Mouse (Mus musculus) cerebellum, adult (tissue): ENCODE data around the gene Ntm.
A peak's percentile ranks its signal among the peaks of the same experiment; 100 is the strongest.

Source experiments
- ATAC-seq: cut with Nextera tagmentation; 2 replicates; pipeline ENCODE4 v1.9.2; 2017; ENCODE audit warnings: mild to moderate bottlenecking, moderate library complexity, mixed read lengths; ENCODE audit not compliant: insufficient number of reproducible peaks, low FRiP score, low TSS enrichment

The Ntm gene

GRCm38 (mm10) chr9:29430189-29430588 is 532.8 kb downstream of the Ntm start:
- no peak for ATAC-seq

DNA sequence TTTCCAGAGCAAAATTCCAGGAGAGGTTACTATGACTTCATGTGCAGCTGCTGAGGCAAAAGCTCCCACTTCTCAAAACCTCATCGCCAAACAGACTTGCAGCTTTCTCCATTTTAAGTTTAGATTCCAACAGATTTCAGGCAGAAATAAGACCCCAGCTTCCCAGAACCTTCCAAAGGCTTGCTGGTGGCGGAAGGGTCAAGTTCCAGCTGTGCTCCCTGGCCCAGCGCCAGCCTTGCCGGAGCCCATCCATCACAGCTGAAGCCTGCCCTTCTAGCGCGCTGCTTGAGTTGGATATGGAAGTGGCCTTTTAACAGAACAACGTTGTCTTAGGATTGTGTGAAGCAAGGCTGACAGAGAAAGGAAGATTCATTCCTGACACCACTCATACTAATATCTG is 534.6 kb downstream of the Ntm start:
- no peak for ATAC-seq

GRCm38 (mm10) chr9:29426261-29426660 is 536.7 kb downstream of the Ntm start:
- ATAC-seq, result no peak

GRCm38 (mm10) chr9:29415578-29415977 is 547.4 kb downstream of the Ntm start:
- ATAC-seq, result no peak

GRCm38 (mm10) chr9:29413126-29413525 is 549.8 kb downstream of the Ntm start:
- no peak for ATAC-seq

GRCm38 (mm10) chr9:29412181-29412771 is 550.7 kb downstream of the Ntm start:
- ATAC-seq, result peak; percentile 26; the same call in 1 of the 2 replicates

DNA sequence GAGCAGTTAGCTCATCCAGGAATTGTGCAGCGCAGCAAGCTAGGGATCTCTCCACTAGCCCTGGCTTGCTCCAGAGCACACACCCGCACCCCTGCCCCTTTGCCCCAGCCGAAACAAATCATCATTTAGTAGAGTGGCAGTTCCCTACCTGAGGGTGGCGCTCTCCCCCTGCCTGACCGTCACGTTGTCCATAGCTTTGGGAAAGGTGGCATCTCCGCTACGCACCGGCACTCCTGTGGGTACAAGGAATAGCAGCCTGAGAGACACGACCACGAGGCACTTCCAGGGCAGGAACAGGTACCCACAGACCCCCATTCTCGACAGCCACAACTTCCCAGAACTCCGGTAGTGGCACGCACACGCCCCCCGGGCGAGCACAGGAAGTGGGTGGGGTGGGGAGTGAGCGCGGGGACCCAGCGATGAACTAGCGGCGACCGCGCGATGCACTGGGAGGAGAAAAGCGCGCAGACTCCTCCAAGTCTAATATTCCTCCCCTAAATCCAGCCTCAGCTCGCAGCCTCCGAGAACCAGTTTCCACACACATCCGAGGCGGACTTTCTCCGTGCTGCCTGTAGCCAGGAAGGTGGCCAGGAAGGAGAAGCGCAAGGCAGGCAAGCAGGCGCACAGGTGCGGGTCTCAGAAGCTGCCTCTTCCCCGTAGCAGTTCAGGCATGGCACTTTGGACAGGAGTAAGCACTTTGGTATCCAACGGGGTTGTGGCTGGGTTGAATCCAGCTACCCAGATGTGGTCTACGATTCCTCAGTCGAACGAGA is 551.3 kb downstream of the Ntm start:
- ATAC-seq, result peak; percentile 77

DNA sequence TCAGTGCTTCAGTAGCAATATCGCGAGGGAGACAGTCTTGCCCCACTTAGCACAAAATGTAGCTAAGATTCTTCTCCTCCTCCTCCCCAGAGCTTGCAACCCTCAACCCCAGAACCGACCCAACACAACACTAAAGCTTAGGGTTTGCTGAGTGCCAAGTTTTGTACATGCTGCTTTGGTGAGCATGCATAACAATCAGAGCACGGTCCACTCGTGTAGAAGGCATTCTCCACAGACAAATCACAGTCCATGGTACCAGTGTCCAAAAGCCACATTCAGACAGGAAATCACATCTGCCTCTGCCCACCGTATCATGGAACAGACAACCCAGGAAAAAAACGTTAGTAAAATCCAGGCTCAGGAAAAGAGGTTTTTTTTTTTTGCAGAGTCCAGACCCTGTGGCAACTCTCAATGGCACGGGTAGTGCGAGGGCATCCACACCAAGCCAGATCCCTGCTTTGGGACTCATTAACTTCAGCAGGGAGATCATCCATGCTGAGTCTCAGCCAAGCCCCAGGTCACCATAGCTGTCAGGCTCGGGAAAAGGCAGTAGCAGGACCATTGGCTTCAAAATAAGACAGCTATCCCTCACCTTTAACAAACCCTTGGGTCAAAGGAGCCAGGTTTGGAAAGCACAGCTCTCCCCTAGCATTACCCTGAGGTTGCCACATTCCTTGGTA is 552.1 kb downstream of the Ntm start:
- 0 out of 2 replicates have a peak, but pooled peaks have one; percentile 31 for ATAC-seq

DNA sequence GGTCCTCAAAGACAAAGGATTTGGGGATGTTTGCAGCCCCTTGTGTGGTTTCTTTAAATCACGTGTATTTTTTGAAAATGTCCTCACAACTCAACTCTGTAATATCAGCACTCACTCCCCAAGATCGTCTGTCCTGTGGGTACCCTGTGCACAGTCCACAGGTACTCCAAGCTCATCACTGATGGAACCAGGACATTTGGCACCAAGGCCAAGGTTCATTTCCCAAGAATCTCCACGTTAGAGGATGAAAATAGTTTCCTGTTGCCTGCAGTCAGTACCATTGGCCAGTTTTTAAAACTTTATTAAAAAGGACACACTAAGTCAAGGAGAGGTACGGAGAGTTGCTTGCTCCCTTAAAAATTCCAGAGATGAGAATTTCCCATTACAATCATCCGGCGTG is 552.7 kb downstream of the Ntm start:
- ATAC-seq, result no peak

- no peak for ATAC-seq
Observed at GRCm38 (mm10) chr9:29409216-29409907, 553.6 kb downstream of the Ntm start.

- no peak for ATAC-seq
Observed at GRCm38 (mm10) chr9:29407954-29408353, 555.0 kb downstream of the Ntm start.

- ATAC-seq, result no peak
Observed at GRCm38 (mm10) chr9:29406973-29407372, 556.0 kb downstream of the Ntm start.

- no peak for ATAC-seq
Observed at GRCm38 (mm10) chr9:29406046-29406445, 556.9 kb downstream of the Ntm start.

GRCm38 (mm10) chr9:29400151-29400550 is 562.8 kb downstream of the Ntm start:
- no peak for ATAC-seq

DNA sequence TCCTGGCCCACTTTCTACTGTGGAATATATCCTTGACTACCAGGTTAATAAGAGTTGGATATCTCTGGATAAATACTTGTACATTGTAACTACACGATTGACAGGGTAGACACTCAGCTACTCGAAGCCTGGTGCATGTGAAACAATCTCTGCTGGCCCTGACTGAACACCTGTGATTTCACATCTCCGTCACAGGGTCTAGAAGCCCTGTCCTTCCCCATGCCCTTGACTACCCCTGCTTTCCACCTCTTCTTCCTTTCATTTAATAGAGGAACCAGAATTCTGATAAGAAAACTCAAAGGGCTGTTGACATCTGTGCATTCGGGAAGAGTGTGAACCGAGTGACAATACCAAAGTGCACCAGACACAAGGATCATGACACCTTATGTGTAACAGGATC is 566.8 kb downstream of the Ntm start:
- no peak for ATAC-seq

DNA sequence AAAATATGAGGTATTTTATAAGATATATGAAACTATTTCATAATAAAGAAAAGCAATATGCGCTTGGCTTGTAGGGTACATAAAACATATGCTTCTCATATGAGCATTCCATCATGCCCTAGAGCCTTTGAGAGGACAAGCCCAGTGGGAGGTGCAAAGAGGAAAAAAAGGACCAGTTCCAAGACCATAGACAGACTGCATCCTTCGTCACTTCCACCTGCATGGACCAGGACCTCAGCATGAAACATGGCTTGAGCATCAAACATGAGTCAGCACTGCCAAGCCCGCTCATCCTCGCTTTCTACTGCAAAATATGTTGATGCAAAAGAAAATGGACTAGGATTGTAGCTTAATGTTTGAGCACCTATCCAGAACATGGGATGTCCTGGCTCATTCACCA is 569.8 kb downstream of the Ntm start:
- ATAC-seq, result no peak

DNA sequence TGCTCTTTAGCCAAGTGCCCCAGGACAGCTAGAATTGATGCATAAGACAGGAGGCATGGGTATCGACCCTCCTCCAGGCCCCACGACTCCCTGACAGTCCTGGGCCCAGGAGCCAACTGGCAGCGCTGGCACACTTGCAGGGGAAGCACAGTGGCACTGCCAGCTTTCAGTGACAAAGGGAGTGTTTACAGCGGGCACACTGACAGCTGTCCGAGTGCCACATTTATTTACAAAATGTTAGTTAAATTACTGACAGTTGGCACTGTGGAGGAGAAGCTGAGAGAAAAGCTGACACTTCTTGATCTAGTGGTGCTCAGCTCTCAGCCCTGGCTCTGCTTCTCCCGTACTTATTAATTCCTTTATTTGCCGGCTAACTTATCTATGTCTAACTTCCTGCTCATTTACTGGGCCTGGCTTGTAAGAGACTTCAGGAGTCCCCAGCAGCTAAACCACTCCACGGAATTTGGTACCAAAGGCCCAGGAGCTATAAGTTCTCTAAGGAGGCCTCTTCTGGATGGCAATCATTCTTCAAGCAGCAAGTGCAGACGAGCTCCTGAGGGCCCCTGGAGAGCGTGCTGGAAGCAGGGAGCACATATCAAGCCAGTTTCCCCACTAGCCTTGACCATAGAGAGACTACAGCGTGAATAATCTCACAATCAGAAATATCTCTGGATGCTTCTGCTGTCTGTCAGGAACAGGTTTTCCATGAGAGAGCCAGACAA is 572.0 kb downstream of the Ntm start:
- ATAC-seq, result peak; percentile 73; the same call in 1 of the 2 replicates

GRCm38 (mm10) chr9:29389224-29389623 is 573.7 kb downstream of the Ntm start:
- no peak for ATAC-seq

DNA sequence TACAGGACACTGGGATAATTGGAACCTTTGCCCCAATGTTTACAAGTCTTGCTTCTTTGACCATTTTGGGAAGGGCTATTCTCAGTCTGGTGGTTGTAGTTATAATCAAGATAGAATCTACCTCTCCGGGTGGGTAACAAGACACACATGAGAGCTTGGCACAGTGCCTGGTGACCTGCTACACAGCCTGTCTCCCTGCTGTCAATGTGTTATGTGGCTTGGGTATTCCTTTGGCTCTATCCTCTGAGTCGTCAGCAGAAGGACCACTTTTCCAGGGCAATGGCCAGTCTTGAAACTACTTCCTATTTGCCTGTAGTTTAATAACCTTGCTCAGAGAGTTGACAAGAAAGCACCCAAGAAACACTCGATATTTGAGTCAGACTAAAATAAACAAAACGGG is 575.8 kb downstream of the Ntm start:
- ATAC-seq, result no peak
